Mouse (Mus musculus) hindbrain, postnatal 0 days (tissue): ENCODE data around the gene Fuca1. TPM values are rescaled to one million over a fixed set of nuclear protein-coding genes. Genes with fewer than 3 reads are reported as not detected.

Experiments
- ATAC-seq: fragments of 200-750 bp; cut with Nextera tagmentation; 2 replicates; pipeline ENCODE4 v1.8.0; 2017; ENCODE audit warnings: mild to moderate bottlenecking, moderate TSS enrichment, moderate library complexity
- DNase-seq: peaks from one replicate; pipeline ENCODE4 v3.0.0-alpha.2; 2015; ENCODE audit warnings: low spot score
- H3K27ac ChIP-seq: fragments of 300-500 bp; sonication (generic); 2 replicates; pipeline ENCODE4 v1.5.1; 2014; ENCODE audit warnings: mild to moderate bottlenecking
- H3K27me3 ChIP-seq: fragments of 300-500 bp; sonication (generic); 2 replicates; pipeline ENCODE4 v1.6.1; 2014; ENCODE audit warnings: low read length, mixed read lengths; ENCODE audit not compliant: insufficient read depth
- H3K36me3 ChIP-seq: fragments of 300-500 bp; sonication (generic); 2 replicates; pipeline ENCODE4 v1.6.1; 2014; ENCODE audit warnings: low read length, mixed read lengths; ENCODE audit not compliant: insufficient read depth
- H3K4me1 ChIP-seq: fragments of 300-500 bp; sonication (generic); 2 replicates; pipeline ENCODE4 v1.6.1; 2014; ENCODE audit warnings: antibody characterized with exemption, low read length, mixed read lengths; ENCODE audit not compliant: insufficient read depth
- H3K4me2 ChIP-seq: fragments of 300-500 bp; sonication (generic); 2 replicates; pipeline ENCODE4 v1.6.1; 2014; ENCODE audit warnings: low read depth, mild to moderate bottlenecking, low read length, moderate library complexity, mixed read lengths
- H3K4me3 ChIP-seq: fragments of 300-500 bp; sonication (generic); 2 replicates; pipeline ENCODE4 v1.5.1; 2014; ENCODE audit warnings: low read length
- H3K9ac ChIP-seq: fragments of 300-500 bp; sonication (generic); replicated peaks from 2 replicates; pipeline ENCODE4 v1.6.1; 2014; ENCODE audit warnings: mild to moderate bottlenecking, low read length, moderate library complexity, mixed read lengths
- H3K9me3 ChIP-seq: fragments of 300-500 bp; sonication (generic); 2 replicates; pipeline ENCODE4 v1.6.1; 2016; ENCODE audit warnings: low read length, mixed read lengths
- CTCF ChIP-seq: IDR thresholded peaks from 2 replicates; pipeline ENCODE4 v1.5.1; 2016; ENCODE audit warnings: antibody characterized with exemption, control low read depth, low read depth
- WGBS: fragments of 180-500 bp; shearing (Covaris S2); extraction: QIAGEN DNeasy Blood & Tissue Kit; methylation state at CpG from one replicate; pipeline ENCODE4 v1.1.7; 2014; 5-methylcytosine and 5-hydroxymethylcytosine counted together
- polyA plus RNA-seq: library from polyadenylated mRNA; unstranded; fragments of >200 nt; fragmentation: Nextera tagmentation; extraction: Ambion mirVana; gene quantifications from 2 replicates; pipeline ENCODE4 v1.2.1, GENCODE M21; 2015
- total RNA-seq: library from RNA; depleted of rRNA; stranded (reverse); fragments of >200 nt; gene quantifications from 2 replicates; pipeline ENCODE4 v1.2.3, GENCODE M21; 2014

The Fuca1 gene
- total and polyA plus RNA-seq, 2 experiments from 2014 or later: 43.6 to 97.3 TPM

- Histone ChIP-seq H3K4me1 (peaks cover 4% of the 10 kb centered on the region; the same call in 1 of the 2 replicates), H3K4me3 (no peak overlapping the region), H3K27me3 (no peaks in the 10 kb centered on the region), H3K36me3 (no peaks in the 10 kb centered on the region), H3K4me2 (no peak overlapping the region), H3K9me3 (no peaks in the 10 kb centered on the region), H3K27ac (no peak overlapping the region), H3K9ac (no peak overlapping the region)
- 95% methylated on average over 8 of the region's 8 CpGs for WGBS
- TF ChIP-seq CTCF: no peak
- ATAC-seq (no peak), DNase-seq (no peak)
Observed at GRCm38 (mm10) chr4:135948142-135948541, 27.6 kb downstream of the Fuca1 start.

- ATAC-seq: no peak
- TF ChIP-seq CTCF: no peak
- 74% methylated on average over 10 of the region's 10 CpGs for WGBS
- no peak overlapping the region for H3K27ac ChIP-seq
- H3K4me2 ChIP-seq: no peak overlapping the region
- H3K9me3 ChIP-seq: no peaks in the 10 kb centered on the region
- DNase-seq: no peak
- no peaks in the 10 kb centered on the region for H3K27me3 ChIP-seq
- H3K36me3 ChIP-seq: no peaks in the 10 kb centered on the region
- no peak overlapping the region for H3K9ac ChIP-seq
- H3K4me1 ChIP-seq: peaks cover 4% of the 10 kb centered on the region; the same call in 1 of the 2 replicates
- H3K4me3 ChIP-seq: no peak overlapping the region
Observed at GRCm38 (mm10) chr4:135949475-135949874, 28.9 kb downstream of the Fuca1 start.

GRCm38 (mm10) chr4:135949911-135950310 is 29.4 kb downstream of the Fuca1 start:
- WGBS: 53% methylated on average over 6 of the region's 6 CpGs
- Histone ChIP-seq H3K36me3 (peaks cover 1% of the 10 kb centered on the region; the same call in 1 of the 2 replicates), H3K4me2 (no peak overlapping the region), H3K4me3 (no peak overlapping the region), H3K27me3 (no peaks in the 10 kb centered on the region), H3K27ac (no peak overlapping the region; the same call in 1 of the 2 replicates), H3K9me3 (no peaks in the 10 kb centered on the region), H3K9ac (no peak overlapping the region), H3K4me1 (peaks cover 4% of the 10 kb centered on the region; the same call in 1 of the 2 replicates)
- no peak for DNase-seq
- no peak for ATAC-seq
- no peak for TF ChIP-seq CTCF

DNA sequence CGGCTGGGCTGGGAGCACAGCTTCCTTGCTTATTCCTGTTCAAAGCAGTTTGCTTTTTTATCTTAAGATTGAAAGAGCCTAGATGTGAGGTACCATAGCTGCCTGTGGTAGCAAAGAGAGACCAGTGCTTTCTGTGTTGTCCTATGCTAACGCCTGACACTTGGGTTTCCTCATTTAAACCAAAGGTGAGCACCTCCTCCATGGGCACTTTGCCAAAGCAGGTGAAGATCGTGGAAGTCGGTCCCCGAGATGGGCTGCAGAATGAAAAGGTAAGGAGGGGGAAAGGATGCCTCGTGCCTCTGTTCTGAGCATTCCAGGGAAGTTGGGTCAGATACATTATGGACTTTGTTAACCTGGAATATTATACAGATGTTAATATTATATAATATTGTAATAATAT is 29.8 kb downstream of the Fuca1 start:
- Histone ChIP-seq H3K36me3 (peaks cover 6% of the 10 kb centered on the region; the same call in 1 of the 2 replicates), H3K27ac (no peak overlapping the region), H3K4me3 (no peak overlapping the region), H3K27me3 (no peaks in the 10 kb centered on the region), H3K9me3 (no peaks in the 10 kb centered on the region), H3K9ac (no peak overlapping the region), H3K4me1 (peaks cover 4% of the 10 kb centered on the region; the same call in 1 of the 2 replicates), H3K4me2 (no peak overlapping the region)
- no peak for TF ChIP-seq CTCF
- ATAC-seq (no peak), DNase-seq (no peak)
- 88% methylated on average over 6 of the region's 6 CpGs for WGBS

GRCm38 (mm10) chr4:135951505-135951904 is 31.0 kb downstream of the Fuca1 start:
- no peak overlapping the region for H3K27ac ChIP-seq
- no peaks in the 10 kb centered on the region for H3K27me3 ChIP-seq
- ATAC-seq: no peak
- H3K4me2 ChIP-seq: no peak overlapping the region
- no peaks in the 10 kb centered on the region for H3K9me3 ChIP-seq
- H3K36me3 ChIP-seq: peaks cover 11% of the 10 kb centered on the region; the same call in 1 of the 2 replicates
- WGBS: 96% methylated on average over 3 of the region's 3 CpGs
- H3K4me1 ChIP-seq: no peaks in the 10 kb centered on the region
- DNase-seq: no peak
- no peak overlapping the region for H3K4me3 ChIP-seq
- no peak overlapping the region for H3K9ac ChIP-seq
- peak; percentile 53 for TF ChIP-seq CTCF

DNA sequence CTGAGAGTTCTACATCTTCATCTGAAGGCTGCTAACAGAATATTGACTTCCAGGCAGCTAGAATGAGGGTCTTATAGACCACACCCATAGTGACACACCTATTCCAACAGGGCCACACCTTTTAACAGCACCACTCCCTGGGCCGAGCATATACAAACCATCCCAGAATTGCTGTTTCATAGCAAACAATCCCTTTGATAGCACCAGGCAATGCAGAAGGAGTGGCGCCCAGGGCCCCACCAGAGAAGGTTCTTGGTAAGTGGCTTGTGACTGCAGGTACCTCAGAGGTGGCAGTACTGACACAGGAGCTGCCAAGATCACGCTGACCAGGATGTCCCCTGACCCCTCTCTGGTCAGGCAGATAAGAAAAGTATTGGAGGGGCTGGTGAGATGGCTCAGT is 32.6 kb downstream of the Fuca1 start:
- Histone ChIP-seq H3K9ac (no peak overlapping the region), H3K36me3 (peaks cover 21% of the 10 kb centered on the region), H3K4me2 (no peak overlapping the region), H3K27me3 (no peaks in the 10 kb centered on the region), H3K4me3 (no peak overlapping the region), H3K4me1 (no peaks in the 10 kb centered on the region), H3K9me3 (no peaks in the 10 kb centered on the region), H3K27ac (no peak overlapping the region)
- ATAC-seq: no peak
- TF ChIP-seq CTCF: no peak
- WGBS: 92% methylated on average over 3 of the region's 3 CpGs
- DNase-seq: no peak

DNA sequence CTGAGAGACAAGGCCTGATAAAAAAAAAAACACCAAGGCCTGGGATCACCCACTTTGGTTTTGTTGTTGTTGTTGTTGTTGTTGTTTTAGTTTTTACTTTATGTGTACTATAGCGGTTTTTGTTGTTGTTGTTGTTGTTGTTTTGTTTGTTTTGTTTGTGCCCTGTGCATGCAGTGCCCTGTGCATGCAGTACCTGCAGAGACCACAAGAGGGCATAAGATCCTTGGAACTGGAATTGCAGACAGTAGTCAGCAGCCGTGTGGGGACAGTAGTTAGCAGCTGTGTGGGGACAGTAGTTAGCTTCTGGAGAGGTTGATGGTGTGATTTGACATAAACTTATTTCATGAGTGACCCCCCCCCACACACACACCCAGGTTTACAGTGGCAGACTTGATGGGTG is 33.7 kb downstream of the Fuca1 start:
- no peaks in the 10 kb centered on the region for H3K4me1 ChIP-seq
- WGBS: 4% methylated on average over 2 of the region's 2 CpGs
- no peaks in the 10 kb centered on the region for H3K9me3 ChIP-seq
- H3K27me3 ChIP-seq: no peaks in the 10 kb centered on the region
- DNase-seq (peak; percentile 86), ATAC-seq (peak; percentile 74)
- H3K36me3 ChIP-seq: peaks cover 28% of the 10 kb centered on the region
- no peak overlapping the region for H3K9ac ChIP-seq
- no peak overlapping the region for H3K4me2 ChIP-seq
- H3K27ac ChIP-seq: no peak overlapping the region
- no peak overlapping the region for H3K4me3 ChIP-seq
- peak; percentile 98 for TF ChIP-seq CTCF
